Mouse (Mus musculus): ENCODE data around the gene Trmt10b.

DNA sequence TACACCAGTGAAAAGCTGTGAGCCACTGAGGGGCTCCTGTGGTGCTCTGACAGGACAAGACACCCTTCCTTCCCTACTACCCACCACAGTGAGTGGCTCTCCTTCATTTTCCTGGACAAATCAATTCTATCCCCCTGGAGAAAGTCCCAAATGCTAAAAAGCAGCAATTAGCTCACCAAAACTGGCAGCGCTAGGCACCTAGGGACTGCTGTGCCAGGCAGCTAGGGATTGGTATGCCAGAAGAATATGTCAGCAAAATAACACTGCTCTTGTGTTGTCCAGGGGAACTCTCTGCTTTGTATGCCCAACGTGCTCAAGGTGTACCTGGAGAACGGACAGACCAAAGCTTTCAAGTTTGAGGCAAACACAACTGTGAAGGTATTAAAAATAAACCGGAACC, 35.4 kb upstream of the Trmt10b start:
- TF ChIP-seq MAX (IDR thresholded peaks at IDR 0.05) (no peak), CEBPB (IDR thresholded peaks at IDR 0.05; ENCODE audit: low read depth) (no peak)
